Mouse (Mus musculus) cortical plate, adult 2 months (tissue): ENCODE data around the gene Kctd14.

Experiments
- CTCF ChIP-seq: fragments of 200-500 bp; IDR thresholded peaks from 2 replicates; pipeline ENCODE4 v1.5.1; 2011; ENCODE audit warnings: mild to moderate bottlenecking, control low read depth, low read length; ENCODE audit not compliant: insufficient read depth; ENCODE audit errors: extremely low read depth
- POLR2A ChIP-seq: fragments of 200-500 bp; IDR thresholded peaks from 2 replicates; pipeline ENCODE4 v1.6.1; 2011; ENCODE audit warnings: mild to moderate bottlenecking, low read length, control low read depth; ENCODE audit not compliant: insufficient read depth; ENCODE audit errors: extremely low read depth

- TF ChIP-seq POLR2A (no peak), CTCF (no peak)
These were observed 44.0 kb upstream of the Kctd14 start for GRCm38 (mm10) chr7:97407145-97407544.
